Mouse (Mus musculus) inflammation-experienced regulatory T-cells (primary cell): Measurements from ENCODE around the gene Ippk. TPM values are rescaled to one million over a fixed set of nuclear protein-coding genes. Genes with fewer than 3 reads are reported as not detected.

Source experiments
- polyA plus RNA-seq, 2 experiments: library from polyadenylated mRNA; unstranded; fragments of 100-300 nt; shearing (Covaris generic); gene quantifications; one replicate each; pipeline ENCODE4 v1.2.1; 2017

Ippk gene
- polyA plus RNA-seq: 10 to 100 TPM in 1 of 2 experiments, 1 to 10 TPM in 1; 8.9 to 11.4 TPM

DNA sequence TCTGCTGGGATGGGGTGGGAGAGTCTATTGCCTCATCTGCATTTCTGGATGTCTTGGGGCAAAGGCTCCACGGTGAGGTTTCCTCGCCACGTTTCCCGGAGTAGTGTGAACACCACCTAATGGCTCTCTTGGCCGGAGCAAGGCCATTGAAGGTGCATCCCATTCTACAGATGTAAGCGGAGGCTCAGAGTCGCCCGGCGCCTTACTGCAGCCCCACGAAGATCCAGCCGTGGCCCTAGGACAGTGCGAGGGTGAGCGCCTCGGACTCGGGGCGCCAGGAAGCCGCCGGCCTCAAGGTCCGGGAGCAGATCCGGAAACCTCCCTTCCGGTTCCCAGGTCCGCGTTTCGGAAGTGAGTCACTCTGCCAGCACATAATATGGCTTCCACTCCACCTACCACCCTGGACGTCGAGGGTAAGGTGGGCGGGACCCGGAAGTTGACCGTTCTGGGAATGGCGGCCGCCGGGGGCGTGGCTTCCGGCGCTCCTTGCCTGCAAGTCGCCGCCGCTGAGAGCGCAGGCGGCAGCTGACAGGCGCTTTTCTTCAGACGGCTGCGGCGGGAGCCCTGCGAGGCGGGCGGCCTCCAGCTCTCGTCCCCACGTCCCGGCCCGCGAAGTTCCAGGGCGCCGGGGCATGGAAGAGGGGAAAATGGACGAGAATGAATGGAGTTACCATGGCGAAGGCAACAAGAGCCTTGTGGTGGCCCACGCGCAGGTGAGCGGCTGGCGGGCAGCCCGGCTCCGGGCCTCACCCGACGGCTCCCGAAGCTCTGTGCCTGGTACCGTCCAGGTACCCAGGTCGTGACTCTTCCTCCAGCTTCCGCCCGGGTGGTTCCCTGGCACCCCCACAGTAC, at the start of gene Ippk:
TSS of gene Ippk (plus strand) at position 496 of the 852 bp plus-strand sequence.

DNA sequence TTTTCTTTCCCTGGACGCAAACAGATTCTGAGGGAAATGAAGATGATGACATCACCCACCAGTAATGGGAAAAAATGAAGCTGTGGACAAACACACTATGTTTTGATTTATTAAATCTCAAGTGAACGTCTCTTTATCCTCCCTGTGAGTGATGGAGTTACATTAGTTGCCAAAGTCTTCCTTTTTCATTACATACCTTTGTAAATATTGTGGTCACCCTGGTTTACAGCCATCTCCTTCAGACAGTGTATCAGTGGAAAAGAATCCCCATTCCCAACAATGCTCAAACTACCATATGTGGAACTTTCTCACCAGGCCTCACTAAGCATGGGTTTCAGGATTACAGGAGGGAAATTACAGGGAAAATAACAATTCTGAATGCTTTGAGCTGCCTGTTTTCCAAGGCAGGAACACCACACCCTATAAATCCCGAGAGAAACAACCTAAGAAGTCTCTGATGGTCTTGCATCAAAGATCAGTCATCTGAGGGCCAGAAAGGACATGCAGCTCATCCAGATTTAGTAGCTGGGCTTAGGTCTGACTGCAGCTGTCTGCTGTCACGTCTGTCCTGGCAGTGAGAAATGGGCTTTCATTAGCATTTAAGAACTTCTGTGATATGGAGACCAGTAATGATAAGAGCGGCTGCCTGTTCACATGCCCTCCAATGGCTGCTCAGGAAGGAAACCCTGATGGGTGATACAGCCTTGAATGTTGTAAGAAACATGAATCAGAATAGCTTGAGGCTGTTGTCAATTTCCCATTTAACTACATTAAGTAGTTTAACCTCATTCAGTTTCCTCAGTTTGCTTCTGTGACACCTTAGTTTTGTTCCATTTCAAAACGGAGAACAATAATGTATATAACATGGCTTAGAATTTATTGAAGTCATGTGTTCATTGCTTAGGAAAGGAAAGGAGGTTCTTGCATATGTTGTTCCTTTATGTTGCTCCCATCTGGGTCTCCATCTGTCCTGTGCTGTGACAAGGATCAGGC, 71.6 kb downstream of the Ippk start, which contains the start of gene Tes3-ps:
TSS of gene Tes3-ps (plus strand) at position 943 of the 993 bp plus-strand sequence.

DNA sequence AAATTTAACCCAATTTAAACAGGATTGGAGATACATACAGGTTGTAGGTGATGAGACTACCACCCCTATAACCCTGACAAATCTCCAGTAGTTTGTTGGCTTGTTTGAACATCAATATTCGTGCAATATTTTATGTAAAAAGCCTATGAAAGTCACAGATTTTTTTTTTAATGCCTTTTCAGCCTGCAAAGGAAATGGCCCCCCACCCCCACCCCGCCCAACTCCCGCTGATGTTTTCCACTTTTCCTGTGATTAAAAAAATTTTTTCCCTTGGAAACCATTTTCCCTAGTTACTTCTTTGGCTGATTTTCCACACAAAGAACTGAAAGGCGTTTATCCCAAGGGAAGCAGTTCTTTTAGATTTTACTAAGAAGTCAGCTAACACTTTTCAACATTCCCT, 83.5 kb downstream of the Ippk start, which contains the start of gene Ecm2:
TSS of gene Ecm2 (plus strand) at position 301 of the 400 bp plus-strand sequence.

Other genes starting within 250 kb of the Ippk start
- 10 to 100 TPM; 20.4 to 43.2 TPM for gene Ninj1, start 233.8 kb upstream of the Ippk start, polyA plus RNA-seq
- gene Card19, start 205.2 kb upstream of the Ippk start, polyA plus RNA-seq: 100 to 1,000 TPM in 1 of 2 experiments, 10 to 100 TPM in 1; 68.0 to 106 TPM
- gene Susd3, start 172.5 kb upstream of the Ippk start, polyA plus RNA-seq: 10 to 100 TPM; 43.1 to 68.0 TPM
- gene Fgd3, start 100.9 kb upstream of the Ippk start, polyA plus RNA-seq: 10 to 100 TPM; 14.3 to 20.3 TPM
- gene Bicd2, start 79.7 kb upstream of the Ippk start, polyA plus RNA-seq: 10 to 100 TPM; 20.8 to 36.2 TPM
- 1 to 10 TPM; 3.2 to 6.7 TPM for gene Tes3-ps, start 72.1 kb downstream of the Ippk start, polyA plus RNA-seq
- gene Ecm2, start 83.6 kb downstream of the Ippk start, polyA plus RNA-seq: under 1 TPM in 1 of 2 experiments, not detected in 1; 0.13 TPM
- not detected for gene Aspn, start 123.2 kb downstream of the Ippk start, polyA plus RNA-seq
- gene Omd, start 161.2 kb downstream of the Ippk start, polyA plus RNA-seq: 1 to 10 TPM in 1 of 2 experiments, under 1 TPM in 1; 0.12 to 2.2 TPM
- gene Ogn, start 186.8 kb downstream of the Ippk start, polyA plus RNA-seq: under 1 TPM in 1 of 2 experiments, not detected in 1; 0.14 TPM
- 1 to 10 TPM; 1.1 to 1.3 TPM for gene Cenpp, start 231.5 kb downstream of the Ippk start, polyA plus RNA-seq
- 10 to 100 TPM; 36.0 to 43.5 TPM for gene Nol8, start 231.8 kb downstream of the Ippk start, polyA plus RNA-seq